Mouse (Mus musculus) stomach, embryonic 16.5 days (tissue): ENCODE measurements around the gene Grin2b. TPM values are rescaled to one million over a fixed set of nuclear protein-coding genes. Genes with fewer than 3 reads are reported as not detected.

Experiments used
- ATAC-seq: fragments of 200-750 bp; cut with Nextera tagmentation; 2 replicates; pipeline ENCODE4 v1.8.0; 2017; ENCODE audit warnings: moderate number of reproducible peaks, moderate TSS enrichment; ENCODE audit not compliant: insufficient read depth, low FRiP score
- H3K27ac ChIP-seq: fragments of 300-500 bp; sonication (generic); 2 replicates; pipeline ENCODE4 v1.5.1; 2014; ENCODE audit warnings: low read length
- H3K27me3 ChIP-seq: fragments of 300-500 bp; sonication (generic); 2 replicates; pipeline ENCODE4 v1.6.1; 2014; ENCODE audit warnings: low read length, control low read depth, mixed read lengths; ENCODE audit not compliant: control insufficient read depth, insufficient read depth
- H3K36me3 ChIP-seq: fragments of 300-500 bp; sonication (generic); 2 replicates; pipeline ENCODE4 v1.6.1; 2014; ENCODE audit warnings: low read length; ENCODE audit not compliant: control insufficient read depth, insufficient read depth
- H3K4me1 ChIP-seq: fragments of 300-500 bp; sonication (generic); 2 replicates; pipeline ENCODE4 v1.6.1; 2014; ENCODE audit warnings: low read length, control low read depth, mixed read lengths; ENCODE audit not compliant: control insufficient read depth, insufficient read depth
- H3K4me2 ChIP-seq: fragments of 300-500 bp; sonication (generic); 2 replicates; pipeline ENCODE4 v1.6.1; 2014; ENCODE audit warnings: low read depth, low read length, mixed read lengths
- H3K4me3 ChIP-seq: fragments of 300-500 bp; sonication (generic); replicated peaks from 2 replicates; pipeline ENCODE4 v1.5.1; 2014; ENCODE audit warnings: mild to moderate bottlenecking, low read length
- H3K9ac ChIP-seq: fragments of 300-500 bp; sonication (generic); 2 replicates; pipeline ENCODE4 v1.6.1; 2014; ENCODE audit warnings: low read length
- H3K9me3 ChIP-seq: fragments of 300-500 bp; sonication (generic); replicated peaks from 2 replicates; pipeline ENCODE4 v1.6.1; 2016; ENCODE audit warnings: low read length, control low read depth; ENCODE audit not compliant: control insufficient read depth
- WGBS: fragments of 180-500 bp; shearing (Covaris S2); extraction: QIAGEN DNeasy Blood & Tissue Kit; methylation state at CpG from one replicate; pipeline ENCODE4 v1.1.7; 2014; 5-methylcytosine and 5-hydroxymethylcytosine counted together
- polyA plus RNA-seq: library from polyadenylated mRNA; unstranded; fragments of >200 nt; fragmentation: Nextera tagmentation; extraction: Ambion mirVana; gene quantifications from 2 replicates; pipeline ENCODE4 v1.2.1, GENCODE M21; 2015

Gene Grin2b
- polyA plus RNA-seq, 1 experiment from 2014 or later: 0.32 TPM

DNA sequence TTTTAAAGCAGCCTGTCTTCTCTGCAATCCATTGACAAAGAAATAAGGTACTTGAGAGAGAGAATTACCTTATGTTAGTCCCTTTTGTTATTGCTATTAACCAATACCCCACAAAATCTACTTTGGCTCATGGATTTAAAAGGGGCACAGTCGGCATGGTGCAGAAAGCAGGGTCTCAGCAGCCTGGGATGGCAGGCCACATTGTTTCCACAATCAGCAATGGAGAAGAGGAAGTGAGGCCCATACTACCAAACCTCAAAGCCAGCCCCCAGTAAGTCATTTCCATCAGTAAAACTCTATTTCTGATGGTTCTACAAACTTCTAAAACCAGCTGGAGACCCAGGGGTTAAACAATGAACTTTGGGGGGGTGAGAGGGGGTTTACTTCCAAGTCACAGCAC, 417.2 kb downstream of the Grin2b start:
- Histone ChIP-seq H3K27ac (no peak overlapping the region), H3K4me1 (no peaks in the 10 kb centered on the region), H3K27me3 (no peaks in the 10 kb centered on the region), H3K9ac (no peak overlapping the region), H3K9me3 (no peaks in the 10 kb centered on the region), H3K36me3 (no peaks in the 10 kb centered on the region), H3K4me3 (no peak overlapping the region), H3K4me2 (no peak overlapping the region)
- WGBS: 74% methylated on average over 1 of the region's 1 CpGs
- ATAC-seq: no peak

GRCm38 (mm10) chr6:135748412-135749076, 424.8 kb downstream of the Grin2b start:
- Histone ChIP-seq H3K4me1 (no peaks in the 10 kb centered on the region), H3K4me2 (no peak overlapping the region), H3K27me3 (no peaks in the 10 kb centered on the region), H3K9me3 (no peaks in the 10 kb centered on the region), H3K9ac (no peak overlapping the region), H3K36me3 (no peaks in the 10 kb centered on the region), H3K4me3 (no peak overlapping the region), H3K27ac (no peak overlapping the region)
- 81% methylated on average over 6 of the region's 7 CpGs for WGBS
- ATAC-seq: no peak; the same call in 1 of the 2 replicates

DNA sequence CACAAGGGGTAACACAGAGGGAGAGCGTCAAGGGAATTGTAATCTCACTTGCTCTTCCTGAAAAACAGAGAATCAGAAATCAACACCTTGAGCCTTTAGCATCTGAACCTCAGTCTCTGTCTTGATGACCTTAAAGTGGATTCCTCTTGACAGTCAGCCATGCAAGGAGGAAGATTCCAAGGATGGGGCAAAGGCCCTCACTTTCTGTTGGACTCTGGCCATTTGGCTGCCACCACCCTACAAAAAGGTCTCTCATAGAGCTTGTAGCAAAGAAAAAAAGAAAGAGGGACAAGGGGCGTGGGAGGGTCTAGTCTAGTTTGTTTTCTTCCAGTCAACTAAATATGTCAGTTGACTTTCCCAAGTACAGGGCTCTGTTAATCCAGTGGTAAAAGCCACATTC, 427.7 kb downstream of the Grin2b start:
- H3K27me3 ChIP-seq: no peaks in the 10 kb centered on the region
- H3K36me3 ChIP-seq: no peaks in the 10 kb centered on the region
- ATAC-seq: no peak
- H3K27ac ChIP-seq: no peak overlapping the region
- H3K4me3 ChIP-seq: no peak overlapping the region
- H3K4me1 ChIP-seq: no peaks in the 10 kb centered on the region
- no peak overlapping the region for H3K4me2 ChIP-seq
- no peaks in the 10 kb centered on the region for H3K9me3 ChIP-seq
- no peak overlapping the region for H3K9ac ChIP-seq
- 76% methylated on average over 2 of the region's 2 CpGs for WGBS

DNA sequence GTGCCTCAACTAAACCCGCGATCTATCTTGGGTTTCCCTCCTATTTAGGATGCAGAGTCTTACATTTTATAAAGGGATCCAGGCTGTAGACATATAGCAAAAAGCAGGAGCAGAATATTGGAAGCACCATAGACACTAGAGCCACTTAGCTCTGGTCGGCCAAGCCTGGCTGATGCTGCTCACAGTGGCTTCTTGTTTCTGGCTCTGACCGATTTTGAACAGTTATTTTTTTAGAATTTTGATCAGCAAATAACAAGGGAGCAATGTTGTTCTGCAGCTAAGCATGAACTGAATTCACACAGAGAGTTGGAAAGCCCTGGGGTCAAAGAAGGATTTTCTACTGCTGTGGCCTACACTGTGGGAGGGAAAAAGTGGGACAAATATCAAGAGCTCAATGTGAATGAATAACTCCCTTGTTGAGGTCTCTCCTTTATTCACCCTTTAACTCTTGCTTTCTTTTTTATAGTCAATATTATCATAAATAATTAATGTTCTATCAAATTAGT, 439.0 kb downstream of the Grin2b start:
- Histone ChIP-seq H3K9me3 (no peaks in the 10 kb centered on the region), H3K27ac (no peak overlapping the region), H3K4me2 (no peak overlapping the region), H3K36me3 (no peaks in the 10 kb centered on the region), H3K9ac (no peak overlapping the region), H3K4me1 (no peaks in the 10 kb centered on the region), H3K27me3 (no peaks in the 10 kb centered on the region), H3K4me3 (no peak overlapping the region)
- 88% methylated on average over 4 of the region's 4 CpGs for WGBS
- no peak for ATAC-seq

GRCm38 (mm10) chr6:135727106-135727505, 446.2 kb downstream of the Grin2b start:
- H3K9me3 ChIP-seq: no peaks in the 10 kb centered on the region
- no peak overlapping the region for H3K27ac ChIP-seq
- no peak for ATAC-seq
- H3K36me3 ChIP-seq: no peaks in the 10 kb centered on the region
- no peak overlapping the region for H3K4me2 ChIP-seq
- WGBS: 90% methylated on average over 5 of the region's 5 CpGs
- H3K9ac ChIP-seq: no peak overlapping the region
- H3K4me1 ChIP-seq: no peaks in the 10 kb centered on the region
- no peaks in the 10 kb centered on the region for H3K27me3 ChIP-seq
- H3K4me3 ChIP-seq: no peak overlapping the region

DNA sequence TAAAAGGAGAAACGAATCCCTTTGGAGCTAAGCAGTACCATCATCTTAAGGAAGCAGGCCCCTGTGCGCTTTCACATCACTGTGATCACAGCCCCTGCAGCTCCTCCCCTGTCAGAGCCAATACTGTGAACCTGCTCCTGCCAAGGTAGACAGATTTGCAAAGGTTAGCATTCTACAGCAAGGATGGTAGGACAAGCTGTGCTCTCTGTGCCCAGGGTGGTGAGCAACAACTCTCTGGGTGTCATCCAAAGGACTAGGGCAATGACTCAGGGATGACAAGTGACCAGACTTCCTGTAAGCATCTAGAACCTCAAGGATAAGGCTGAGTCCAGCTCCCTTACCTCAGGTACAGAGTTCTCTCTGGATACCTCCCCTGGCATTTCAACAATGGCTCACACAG, 451.6 kb downstream of the Grin2b start:
- Histone ChIP-seq H3K4me2 (no peak overlapping the region), H3K27ac (no peak overlapping the region), H3K4me1 (no peaks in the 10 kb centered on the region), H3K9ac (no peak overlapping the region), H3K36me3 (no peaks in the 10 kb centered on the region), H3K4me3 (no peak overlapping the region), H3K27me3 (no peaks in the 10 kb centered on the region), H3K9me3 (no peaks in the 10 kb centered on the region)
- WGBS: 85% methylated on average over 2 of the region's 2 CpGs
- ATAC-seq: no peak

DNA sequence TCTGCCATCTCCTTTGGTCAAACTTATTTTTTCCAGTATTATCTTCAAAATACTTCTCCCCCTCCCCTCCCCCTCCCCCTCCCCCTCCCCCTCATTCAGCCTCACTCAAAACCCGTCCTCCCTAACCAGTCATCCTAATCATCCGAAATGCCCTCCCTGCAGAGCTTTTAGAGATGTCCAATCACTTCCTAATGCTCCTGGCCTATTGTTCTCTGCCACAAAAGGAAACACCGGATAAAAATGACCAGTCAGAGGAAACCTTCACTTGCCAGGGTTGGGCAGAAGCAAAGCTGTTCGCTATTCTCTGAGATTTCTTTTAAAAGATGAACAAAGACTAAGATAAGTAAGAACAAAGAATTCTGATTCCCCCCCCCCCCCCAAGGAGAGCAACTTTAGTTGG, 458.4 kb downstream of the Grin2b start:
- Histone ChIP-seq H3K9ac (no peak overlapping the region), H3K4me1 (no peaks in the 10 kb centered on the region), H3K4me3 (no peak overlapping the region), H3K27me3 (no peaks in the 10 kb centered on the region), H3K36me3 (no peaks in the 10 kb centered on the region), H3K4me2 (no peak overlapping the region), H3K27ac (no peak overlapping the region), H3K9me3 (no peaks in the 10 kb centered on the region)
- no peak for ATAC-seq
- WGBS: 66% methylated on average over 4 of the region's 4 CpGs

DNA sequence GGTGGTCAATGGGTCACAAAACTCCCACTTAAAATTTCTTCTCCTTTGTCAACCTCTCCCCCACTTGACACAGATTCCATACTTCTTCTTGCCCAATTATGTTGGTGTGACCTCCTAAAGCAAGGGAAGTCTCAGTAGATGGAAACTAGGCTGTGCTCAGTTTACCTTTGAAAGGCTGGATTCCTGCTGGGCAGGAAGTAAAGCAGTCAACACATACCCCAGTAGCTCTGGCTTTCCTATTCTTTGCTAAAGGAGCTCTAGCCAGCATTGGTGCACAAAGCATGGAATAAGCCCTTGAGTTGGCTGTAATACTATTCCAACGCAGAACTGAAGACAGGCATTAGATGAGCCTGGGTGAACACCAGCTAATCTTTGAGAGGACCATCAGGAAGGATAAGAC, 459.1 kb downstream of the Grin2b start:
- no peak for ATAC-seq
- 77% methylated on average over 1 of the region's 1 CpGs for whole genome bisulfite sequencing
- Histone ChIP-seq H3K4me1 (no peaks in the 10 kb centered on the region), H3K9ac (no peak overlapping the region), H3K4me3 (no peak overlapping the region), H3K4me2 (no peak overlapping the region), H3K27me3 (no peaks in the 10 kb centered on the region), H3K36me3 (no peaks in the 10 kb centered on the region), H3K27ac (no peak overlapping the region), H3K9me3 (no peaks in the 10 kb centered on the region)

- no peaks in the 10 kb centered on the region for H3K9me3 ChIP-seq
- no peak overlapping the region for H3K4me2 ChIP-seq
- no peak overlapping the region for H3K4me3 ChIP-seq
- H3K4me1 ChIP-seq: no peaks in the 10 kb centered on the region
- no peak overlapping the region for H3K27ac ChIP-seq
- no peaks in the 10 kb centered on the region for H3K36me3 ChIP-seq
- no peak overlapping the region for H3K9ac ChIP-seq
- no peak for ATAC-seq
- H3K27me3 ChIP-seq: no peaks in the 10 kb centered on the region
- WGBS: 79% methylated on average over 8 of the region's 8 CpGs
Measured at GRCm38 (mm10) chr6:135713716-135714115, 459.6 kb downstream of the Grin2b start.
